Mouse (Mus musculus) bone marrow, adult 2 months (tissue): ENCODE measurements at regions not wholly inside any gene's neighbourhood (a gene's known extent, or its start where the extent isn't known, plus 50 kb on each side); places are given as distances from the start of the nearest gene placed in this dataset.

Experiments
- H3K27ac ChIP-seq: fragments of 200-500 bp; 2 replicates; pipeline ENCODE4 v1.5.1; 2012; ENCODE audit warnings: low read depth, mild to moderate bottlenecking, control low read depth, inconsistent platforms, low read length; ENCODE audit not compliant: control insufficient read depth, poor library complexity, insufficient read depth
- H3K4me1 ChIP-seq: fragments of 200-500 bp; 2 replicates; pipeline ENCODE4 v1.6.1; 2011; ENCODE audit warnings: low read length; ENCODE audit not compliant: control insufficient read depth, insufficient read depth
- H3K4me3 ChIP-seq: fragments of 200-500 bp; replicated peaks from 2 replicates; pipeline ENCODE3; 2011; ENCODE audit warnings: mild to moderate bottlenecking, low read depth, low read length, control low read depth; ENCODE audit not compliant: control insufficient read depth
- CTCF ChIP-seq: fragments of 200-500 bp; IDR thresholded peaks from 2 replicates; pipeline ENCODE4 v1.5.1; 2011; ENCODE audit warnings: low read length, control low read depth; ENCODE audit not compliant: control insufficient read depth, insufficient read depth
- POLR2A ChIP-seq: fragments of 200-500 bp; IDR thresholded peaks from 2 replicates; pipeline ENCODE4 v1.6.1; 2011; ENCODE audit warnings: low read depth, mild to moderate bottlenecking, control low read depth, low read length, borderline replicate concordance; ENCODE audit not compliant: control insufficient read depth
- WGBS: fragments of 180-500 bp; shearing (Covaris S2); methylation state at CpG from one replicate; pipeline ENCODE4 v1.1.7; 2018; 5-methylcytosine and 5-hydroxymethylcytosine counted together

GRCm38 (mm10) chr2:21941488-21942000 is 285.8 kb upstream of the Myo3a start:
- Histone ChIP-seq H3K27ac (no peak overlapping the region), H3K4me1 (no peaks in the 10 kb centered on the region), H3K4me3 (no peak overlapping the region)
- 62% methylated on average over 2 of the region's 2 CpGs for WGBS
- TF ChIP-seq CTCF, result no peak
- no peak for TF ChIP-seq POLR2A

GRCm38 (mm10) chr2:21943676-21944075 is 283.6 kb upstream of the Myo3a start:
- H3K4me3 ChIP-seq, result no peak overlapping the region
- 59% methylated on average over 2 of the region's 2 CpGs for WGBS
- TF ChIP-seq POLR2A (no peak), CTCF (no peak)
- H3K4me1 ChIP-seq, result no peaks in the 10 kb centered on the region
- H3K27ac ChIP-seq, result no peak overlapping the region

DNA sequence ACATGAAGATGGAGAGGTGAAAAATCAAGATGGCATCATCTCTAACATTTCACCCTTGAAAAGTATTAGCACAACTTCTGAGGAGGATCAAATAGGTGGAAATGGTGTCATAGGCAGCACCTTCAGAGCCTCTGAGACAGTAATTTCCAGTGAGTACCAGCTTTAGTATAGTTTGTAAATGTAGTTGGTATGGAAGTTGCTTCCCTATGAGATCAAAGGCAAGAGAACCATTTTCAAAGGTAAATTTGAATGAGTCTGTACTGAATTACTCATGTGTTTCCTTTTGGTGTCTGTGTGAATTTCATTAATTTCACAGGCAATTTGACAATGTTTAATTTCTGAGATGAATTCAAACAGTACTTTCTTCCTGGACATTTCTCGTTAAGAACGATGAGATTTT is 280.8 kb upstream of the Myo3a start:
- TF ChIP-seq POLR2A, result no peak
- TF ChIP-seq CTCF, result no peak
- Histone ChIP-seq H3K4me1 (no peaks in the 10 kb centered on the region), H3K4me3 (no peak overlapping the region), H3K27ac (no peak overlapping the region)
- WGBS, result 86% methylated on average over 2 of the region's 2 CpGs

DNA sequence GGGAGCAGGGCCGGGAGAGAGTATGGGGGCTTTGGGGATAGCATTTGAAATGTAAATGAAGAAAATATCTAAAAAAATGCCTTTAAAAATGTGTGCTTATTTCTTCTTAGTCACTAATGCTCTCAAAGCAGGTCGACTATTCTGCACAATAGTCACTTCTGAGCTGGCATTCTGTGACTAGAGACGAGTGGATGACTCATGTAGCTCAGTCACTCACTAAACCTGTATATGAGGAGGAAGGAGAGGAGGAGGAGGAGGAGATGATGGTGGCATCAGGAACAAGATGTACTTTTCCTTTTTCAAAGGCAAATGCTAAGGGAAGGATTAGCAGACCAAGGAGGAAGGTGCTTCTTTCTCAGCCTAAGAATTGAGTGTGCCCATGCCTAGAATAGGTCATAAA is 276.0 kb upstream of the Myo3a start:
- Histone ChIP-seq H3K27ac (no peak overlapping the region), H3K4me3 (no peak overlapping the region), H3K4me1 (no peaks in the 10 kb centered on the region)
- TF ChIP-seq CTCF (no peak), POLR2A (no peak)
- WGBS, result 55% methylated on average over 3 of the region's 3 CpGs

- WGBS, result 59% methylated on average over 3 of the region's 3 CpGs
- Histone ChIP-seq H3K27ac (no peak overlapping the region), H3K4me3 (no peak overlapping the region), H3K4me1 (no peaks in the 10 kb centered on the region)
- no peak for TF ChIP-seq CTCF
- TF ChIP-seq POLR2A, result no peak
These were observed 271.0 kb upstream of the Myo3a start for GRCm38 (mm10) chr2:21956112-21956963.

- H3K4me1 ChIP-seq, result no peaks in the 10 kb centered on the region
- under 1% methylated on average over 3 of the region's 3 CpGs for WGBS
- H3K4me3 ChIP-seq, result no peak overlapping the region
- H3K27ac ChIP-seq, result no peak overlapping the region
- TF ChIP-seq POLR2A, result no peak
- TF ChIP-seq CTCF, result no peak
These were observed 268.9 kb upstream of the Myo3a start for GRCm38 (mm10) chr2:21958365-21958764.

GRCm38 (mm10) chr2:21958802-21959201 is 268.5 kb upstream of the Myo3a start:
- 53% methylated on average over 3 of the region's 3 CpGs for WGBS
- no peak overlapping the region for H3K4me3 ChIP-seq

GRCm38 (mm10) chr2:21963343-21964026 is 263.8 kb upstream of the Myo3a start:
- Histone ChIP-seq H3K4me3 (no peak overlapping the region), H3K27ac (no peak overlapping the region), H3K4me1 (no peaks in the 10 kb centered on the region)
- WGBS, result 6% methylated on average over 7 of the region's 7 CpGs
- no peak for TF ChIP-seq CTCF
- TF ChIP-seq POLR2A, result no peak

More at GRCm38 (mm10) chr2:21958802-21959201, 268.5 kb upstream of the Myo3a start:
- no peaks in the 10 kb centered on the region for H3K4me1 ChIP-seq
- TF ChIP-seq CTCF, result no peak
- no peak for TF ChIP-seq POLR2A
- no peak overlapping the region for H3K27ac ChIP-seq
